Mouse (Mus musculus) A20 (cell line): Measurements from ENCODE around the gene Cdkn2aipnl.

Source experiments
- DNase-seq: peaks from one replicate; pipeline ENCODE4 v3.0.0-alpha.2; 2011; ENCODE audit warnings: low read depth, low spot score

Gene Cdkn2aipnl

DNA sequence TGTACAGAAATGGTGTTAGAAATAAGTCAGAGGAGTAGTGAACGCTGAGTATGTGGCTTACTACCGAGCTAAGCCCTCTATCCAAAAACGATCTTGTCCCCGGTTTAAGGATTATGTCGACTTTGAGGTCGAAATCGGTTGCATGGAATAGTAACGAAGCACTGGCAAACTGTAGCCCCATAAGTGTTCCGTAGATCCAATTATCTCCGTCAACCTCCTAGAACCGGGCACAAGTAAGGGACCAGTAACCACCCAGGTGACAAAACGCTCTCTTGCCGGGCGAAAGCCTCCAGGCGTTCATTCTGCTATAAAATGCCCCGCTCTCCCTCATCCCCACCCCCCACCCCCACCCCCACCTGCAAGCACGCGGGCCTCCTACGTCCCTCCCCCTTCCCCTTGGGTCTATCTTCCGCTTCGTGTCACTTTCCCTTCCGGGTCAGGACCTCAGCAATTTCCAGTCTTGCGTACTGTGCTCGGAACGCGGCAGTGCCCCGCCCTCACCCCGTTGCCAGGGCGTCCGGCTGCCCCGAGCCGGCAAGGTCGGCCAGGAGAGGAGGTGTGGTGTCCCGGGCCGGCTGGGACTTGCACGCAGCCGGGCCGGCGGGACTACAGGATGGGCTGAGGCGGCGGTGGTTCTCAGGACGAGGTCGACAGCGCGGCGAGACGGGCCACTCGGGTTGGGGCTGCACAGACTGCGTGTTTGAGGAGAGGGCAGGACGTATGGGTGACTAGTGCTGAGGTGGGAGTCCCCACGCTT is 36.5 kb downstream of the Cdkn2aipnl start, which contains the start of gene Cdkl3:
Gene Cdkl3 (plus strand): TSS at position 450 of the 757 bp plus-strand sequence.
- DNase-seq = peak; percentile 97

DNA sequence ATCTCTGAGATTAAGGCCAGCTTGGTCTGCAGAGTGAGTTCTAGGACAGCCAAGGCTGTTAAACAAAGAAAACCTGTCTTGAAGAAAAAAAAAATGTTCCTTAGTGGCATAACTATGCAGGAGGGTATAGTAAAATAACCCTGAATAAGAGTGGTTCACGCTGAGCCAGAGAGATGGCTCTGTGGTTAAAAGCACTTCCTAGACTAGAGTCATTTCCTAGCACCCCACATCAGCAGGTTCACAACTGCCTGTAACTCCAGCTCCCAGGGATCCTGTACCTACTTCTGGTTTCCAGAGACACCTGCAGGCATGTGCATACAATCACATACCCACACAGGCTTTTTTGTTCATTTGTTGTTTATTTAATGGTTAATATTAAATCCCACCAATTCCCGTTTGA is 38.1 kb downstream of the Cdkn2aipnl start:
- peak; percentile 57 for DNase-seq

DNA sequence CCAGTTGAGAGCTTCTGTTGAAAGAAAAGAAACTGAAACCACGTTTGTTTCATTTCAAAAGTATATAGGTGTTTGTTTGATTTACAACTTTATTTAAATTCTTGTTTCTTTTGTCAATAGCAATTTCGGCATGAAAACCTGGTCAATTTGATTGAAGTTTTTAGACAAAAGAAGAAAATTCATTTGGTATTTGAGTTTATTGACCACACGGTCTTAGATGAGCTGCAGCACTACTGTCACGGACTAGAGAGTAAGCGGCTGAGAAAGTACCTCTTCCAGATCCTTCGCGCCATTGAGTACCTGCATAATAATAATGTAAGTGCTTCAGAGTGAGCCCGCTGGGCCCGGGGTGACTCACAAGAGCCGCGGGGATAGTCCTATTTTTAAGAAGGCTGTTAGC is 43.5 kb downstream of the Cdkn2aipnl start:
- DNase-seq = peak; percentile 84

DNA sequence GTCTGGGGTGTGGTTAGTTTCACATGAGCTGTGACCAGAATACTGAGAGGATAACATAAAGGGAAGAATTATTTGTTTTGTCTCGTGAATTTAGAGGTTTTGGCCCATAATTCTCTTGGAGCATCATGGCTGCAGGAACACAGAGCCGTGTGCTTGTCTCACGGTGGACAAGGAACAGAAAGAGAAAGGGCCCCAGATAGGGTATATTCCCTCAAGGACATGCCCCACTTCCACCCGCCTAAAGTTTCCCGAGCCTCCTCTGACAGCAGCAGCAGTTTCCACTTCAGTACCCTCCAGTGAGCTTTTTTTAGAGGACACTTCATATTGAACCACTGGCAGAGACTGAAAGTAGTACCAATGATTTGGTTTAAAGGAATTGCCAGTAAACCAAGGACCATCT is 44.1 kb downstream of the Cdkn2aipnl start:
- peak; percentile 69 for DNase-seq

DNA sequence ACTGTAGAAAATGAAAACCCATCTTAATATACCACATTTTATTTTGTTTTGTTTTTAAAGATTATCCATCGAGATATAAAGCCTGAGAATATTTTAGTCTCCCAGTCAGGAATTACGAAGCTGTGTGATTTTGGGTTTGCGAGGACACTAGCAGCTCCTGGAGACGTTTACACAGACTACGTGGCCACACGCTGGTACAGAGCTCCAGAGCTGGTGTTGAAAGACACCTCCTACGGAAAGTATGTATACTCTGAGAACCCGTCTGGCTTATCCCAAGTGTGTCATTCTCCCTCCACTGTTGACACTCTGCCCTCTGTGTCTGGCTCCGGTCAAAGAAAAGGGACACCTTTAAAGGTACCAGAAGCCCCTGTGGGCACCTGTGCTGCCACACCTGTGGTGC is 50.8 kb downstream of the Cdkn2aipnl start:
- DNase-seq = no peak
